Mouse (Mus musculus): Measurements from ENCODE around the gene Usp5.

- TF ChIP-seq POLR2A (IDR thresholded peaks at IDR 0.05; ENCODE audit: borderline replicate concordance, low read depth, low read length): no peak
- TF ChIP-seq CTCF (IDR thresholded peaks at IDR 0.05; ENCODE audit: low read depth, low read length): no peak
Measured at GRCm38 (mm10) chr6:124814858-124815774, 14.2 kb downstream of the Usp5 start.
